Mouse (Mus musculus) ES-E14 (cell line): ENCODE results near the gene Icam2.

Source experiments
- CHD2 ChIP-seq: IDR thresholded peaks from 2 replicates; pipeline ENCODE4 v1.6.1; 2014; ENCODE audit warnings: mild to moderate bottlenecking, low read depth, low read length, inconsistent platforms
- HCFC1 ChIP-seq: IDR thresholded peaks from 2 replicates; pipeline ENCODE4 v1.6.1; 2012; ENCODE audit warnings: low read length, inconsistent platforms, borderline replicate concordance; ENCODE audit not compliant: insufficient read depth
- ZC3H11A ChIP-seq: IDR thresholded peaks from 2 replicates; pipeline ENCODE4 v1.6.1; 2012; ENCODE audit warnings: low read depth, mild to moderate bottlenecking, inconsistent platforms, low read length, borderline replicate concordance
- ZNF384 ChIP-seq: IDR thresholded peaks from 2 replicates; pipeline ENCODE4 v1.6.1; 2012; ENCODE audit warnings: low read depth, low read length, inconsistent platforms

GRCm38 (mm10) chr11:106354181-106354580 lies 33.7 kb downstream of the Icam2 start:
- TF ChIP-seq ZC3H11A, result no peak
- no peak for TF ChIP-seq HCFC1
- no peak for TF ChIP-seq ZNF384
- TF ChIP-seq CHD2, result no peak
